Mouse (Mus musculus) lung, embryonic 15.5 days (tissue): Measurements from ENCODE around the gene Wrnip1. TPM values are rescaled to one million over a fixed set of nuclear protein-coding genes. Genes with fewer than 3 reads are reported as not detected.

Experiments used
- ATAC-seq: fragments of 200-750 bp; cut with Nextera tagmentation; 2 replicates; pipeline ENCODE4 v1.8.0; 2017; ENCODE audit warnings: moderate number of reproducible peaks, borderline replicate concordance; ENCODE audit not compliant: low FRiP score, low TSS enrichment; ENCODE audit errors: extremely low read depth
- H3K27ac ChIP-seq: fragments of 300-500 bp; sonication (generic); 2 replicates; pipeline ENCODE4 v1.5.1; 2015; ENCODE audit warnings: moderate library complexity, mild to moderate bottlenecking, inconsistent platforms
- H3K27me3 ChIP-seq: fragments of 300-500 bp; sonication (generic); 2 replicates; pipeline ENCODE4 v1.6.1; 2015; ENCODE audit warnings: inconsistent platforms
- H3K36me3 ChIP-seq: fragments of 300-500 bp; sonication (generic); 2 replicates; pipeline ENCODE4 v1.6.1; 2015; ENCODE audit warnings: inconsistent platforms
- H3K4me1 ChIP-seq: fragments of 300-500 bp; sonication (generic); 2 replicates; pipeline ENCODE4 v1.6.1; 2015; ENCODE audit warnings: inconsistent platforms
- H3K4me2 ChIP-seq: fragments of 300-500 bp; sonication (generic); 2 replicates; pipeline ENCODE4 v1.6.1; 2015; ENCODE audit warnings: inconsistent platforms, mild to moderate bottlenecking, moderate library complexity
- H3K4me3 ChIP-seq: fragments of 300-500 bp; sonication (generic); 2 replicates; pipeline ENCODE4 v1.5.1; 2015; ENCODE audit warnings: mild to moderate bottlenecking, inconsistent platforms
- H3K9ac ChIP-seq: fragments of 300-500 bp; sonication (generic); 2 replicates; pipeline ENCODE4 v1.6.1; 2015; ENCODE audit warnings: inconsistent platforms
- H3K9me3 ChIP-seq: fragments of 300-500 bp; sonication (generic); 2 replicates; pipeline ENCODE4 v1.6.1; 2016; ENCODE audit warnings: inconsistent platforms
- WGBS: fragments of 180-500 bp; shearing (Covaris S2); methylation state at CpG from one replicate; pipeline ENCODE4 v1.1.7; 2015; 5-methylcytosine and 5-hydroxymethylcytosine counted together
- polyA plus RNA-seq: library from polyadenylated mRNA; unstranded; fragments of >200 nt; fragmentation: Nextera tagmentation; extraction: Ambion mirVana; gene quantifications from 2 replicates; pipeline ENCODE4 v1.2.1, GENCODE M21; 2015

Wrnip1 gene
- 29.9 and 30.5 TPM in 2 replicates for polyA plus RNA-seq

GRCm38 (mm10) chr13:32801693-32802221 lies at the start of gene Wrnip1:
Gene Wrnip1, plus strand, starts transcription at chr13:32802038.
- H3K27ac ChIP-seq: peak within 1 kb of the TSS; percentile 49

GRCm38 (mm10) chr13:32752066-32752657 lies 49.7 kb upstream of the Wrnip1 start:
- Histone ChIP-seq H3K4me1 (no peaks in the 10 kb centered on the region; the same call in 1 of the 2 replicates), H3K9me3 (no peaks in the 10 kb centered on the region), H3K27ac (no peak overlapping the region), H3K27me3 (no peaks in the 10 kb centered on the region), H3K9ac (no peak overlapping the region), H3K36me3 (no peaks in the 10 kb centered on the region), H3K4me2 (no peak overlapping the region), H3K4me3 (no peak overlapping the region)
- ATAC-seq: no peak
- WGBS: 10% methylated on average over 4 of the region's 4 CpGs

More at GRCm38 (mm10) chr13:32801693-32802221, at the start of gene Wrnip1:
- Histone ChIP-seq H3K4me1 (peaks cover 21% of the 10 kb centered on the region), H3K4me3 (peak within 1 kb of the TSS; percentile 83), H3K27me3 (no peaks in the 10 kb centered on the region), H3K36me3 (peaks cover 8% of the 10 kb centered on the region), H3K9me3 (no peaks in the 10 kb centered on the region), H3K9ac (peak within 1 kb of the TSS; percentile 79), H3K4me2 (peak within 1 kb of the TSS; percentile 90)
- under 1% methylated on average over 43 of the region's 51 CpGs for WGBS
- peak; percentile 97 for ATAC-seq

- H3K9ac ChIP-seq: no peak overlapping the region
- no peak overlapping the region for H3K4me3 ChIP-seq
- no peak for ATAC-seq
- no peak overlapping the region for H3K4me2 ChIP-seq
- no peak overlapping the region for H3K27ac ChIP-seq
- H3K36me3 ChIP-seq: no peaks in the 10 kb centered on the region
- H3K9me3 ChIP-seq: no peaks in the 10 kb centered on the region
- WGBS: 20% methylated on average over 4 of the region's 4 CpGs
- no peaks in the 10 kb centered on the region for H3K27me3 ChIP-seq
- H3K4me1 ChIP-seq: no peaks in the 10 kb centered on the region; the same call in 1 of the 2 replicates
Measured at GRCm38 (mm10) chr13:32759036-32759435, 42.8 kb upstream of the Wrnip1 start.

GRCm38 (mm10) chr13:32760795-32761194 lies 41.0 kb upstream of the Wrnip1 start:
- WGBS: 81% methylated on average over 2 of the region's 2 CpGs
- Histone ChIP-seq H3K9ac (no peak overlapping the region), H3K36me3 (no peaks in the 10 kb centered on the region), H3K27me3 (no peaks in the 10 kb centered on the region), H3K4me2 (no peak overlapping the region), H3K27ac (no peak overlapping the region), H3K9me3 (no peaks in the 10 kb centered on the region), H3K4me3 (no peak overlapping the region), H3K4me1 (no peaks in the 10 kb centered on the region; the same call in 1 of the 2 replicates)
- no peak for ATAC-seq

- Histone ChIP-seq H3K9me3 (no peaks in the 10 kb centered on the region), H3K4me1 (no peaks in the 10 kb centered on the region; the same call in 1 of the 2 replicates), H3K27ac (no peak overlapping the region), H3K9ac (no peak overlapping the region), H3K4me2 (no peak overlapping the region), H3K27me3 (no peaks in the 10 kb centered on the region), H3K36me3 (no peaks in the 10 kb centered on the region), H3K4me3 (no peak overlapping the region)
- 77% methylated on average over 3 of the region's 3 CpGs for WGBS
- no peak for ATAC-seq
Measured at GRCm38 (mm10) chr13:32763141-32763540, 38.7 kb upstream of the Wrnip1 start.

- Histone ChIP-seq H3K27ac (no peak overlapping the region), H3K9ac (no peak overlapping the region), H3K36me3 (no peaks in the 10 kb centered on the region), H3K27me3 (no peaks in the 10 kb centered on the region), H3K4me1 (no peaks in the 10 kb centered on the region), H3K4me3 (no peak overlapping the region), H3K4me2 (no peak overlapping the region), H3K9me3 (no peaks in the 10 kb centered on the region)
- no peak for ATAC-seq
- 32% methylated on average over 7 of the region's 7 CpGs for WGBS
Measured at GRCm38 (mm10) chr13:32764448-32764847, 37.4 kb upstream of the Wrnip1 start.

- Histone ChIP-seq H3K4me1 (no peaks in the 10 kb centered on the region), H3K27ac (no peak overlapping the region), H3K9ac (no peak overlapping the region), H3K4me2 (no peak overlapping the region), H3K9me3 (no peaks in the 10 kb centered on the region), H3K27me3 (no peaks in the 10 kb centered on the region), H3K4me3 (no peak overlapping the region), H3K36me3 (no peaks in the 10 kb centered on the region)
- 9% methylated on average over 4 of the region's 4 CpGs for WGBS
- ATAC-seq: no peak
Measured at GRCm38 (mm10) chr13:32768104-32768503, 33.7 kb upstream of the Wrnip1 start.

- H3K27ac ChIP-seq: no peak overlapping the region
- no peak overlapping the region for H3K4me3 ChIP-seq
Measured at GRCm38 (mm10) chr13:32769960-32770359, 31.9 kb upstream of the Wrnip1 start.

GRCm38 (mm10) chr13:32775889-32776288 lies 25.9 kb upstream of the Wrnip1 start:
- Histone ChIP-seq H3K4me3 (no peak overlapping the region), H3K9ac (no peak overlapping the region), H3K4me2 (no peak overlapping the region), H3K36me3 (no peaks in the 10 kb centered on the region), H3K4me1 (no peaks in the 10 kb centered on the region), H3K9me3 (no peaks in the 10 kb centered on the region), H3K27ac (no peak overlapping the region), H3K27me3 (no peaks in the 10 kb centered on the region)
- ATAC-seq: no peak
- 83% methylated on average over 9 of the region's 9 CpGs for WGBS

More at GRCm38 (mm10) chr13:32769960-32770359, 31.9 kb upstream of the Wrnip1 start:
- Histone ChIP-seq H3K9ac (no peak overlapping the region), H3K4me1 (no peaks in the 10 kb centered on the region), H3K9me3 (no peaks in the 10 kb centered on the region), H3K27me3 (no peaks in the 10 kb centered on the region), H3K36me3 (no peaks in the 10 kb centered on the region), H3K4me2 (no peak overlapping the region)
- 12% methylated on average over 3 of the region's 3 CpGs for WGBS
- no peak for ATAC-seq

- no peak overlapping the region for H3K27ac ChIP-seq
- no peaks in the 10 kb centered on the region for H3K27me3 ChIP-seq
- 85% methylated on average over 10 of the region's 10 CpGs for WGBS
- no peak for ATAC-seq
- no peaks in the 10 kb centered on the region for H3K9me3 ChIP-seq
- H3K4me2 ChIP-seq: no peak overlapping the region
- H3K36me3 ChIP-seq: no peaks in the 10 kb centered on the region
- no peak overlapping the region for H3K9ac ChIP-seq
- H3K4me3 ChIP-seq: no peak overlapping the region
- H3K4me1 ChIP-seq: no peaks in the 10 kb centered on the region
Measured at GRCm38 (mm10) chr13:32776350-32776749, 25.5 kb upstream of the Wrnip1 start.

GRCm38 (mm10) chr13:32778861-32779260 lies 23.0 kb upstream of the Wrnip1 start:
- H3K9me3 ChIP-seq: no peaks in the 10 kb centered on the region
- H3K36me3 ChIP-seq: no peaks in the 10 kb centered on the region
- H3K4me1 ChIP-seq: no peaks in the 10 kb centered on the region
- no peak overlapping the region for H3K4me2 ChIP-seq
- H3K4me3 ChIP-seq: no peak overlapping the region
- H3K9ac ChIP-seq: no peak overlapping the region
- no peaks in the 10 kb centered on the region for H3K27me3 ChIP-seq
- no peak for ATAC-seq
- WGBS: 72% methylated on average over 3 of the region's 3 CpGs
- H3K27ac ChIP-seq: no peak overlapping the region

GRCm38 (mm10) chr13:32783055-32783454 lies 18.8 kb upstream of the Wrnip1 start:
- 44% methylated on average over 5 of the region's 5 CpGs for WGBS
- Histone ChIP-seq H3K9ac (no peak overlapping the region), H3K4me2 (no peak overlapping the region), H3K27me3 (no peaks in the 10 kb centered on the region), H3K4me3 (no peak overlapping the region), H3K9me3 (no peaks in the 10 kb centered on the region), H3K36me3 (no peaks in the 10 kb centered on the region), H3K4me1 (no peaks in the 10 kb centered on the region), H3K27ac (no peak overlapping the region)
- no peak for ATAC-seq
